Mouse (Mus musculus) heart, postnatal 25 days (tissue): ENCODE measurements around the gene Psmc4. TPM values are rescaled to one million over a fixed set of nuclear protein-coding genes. Genes with fewer than 3 reads are reported as not detected.

ENCODE experiments used
- DNase-seq: peaks from one replicate; pipeline ENCODE4 v3.0.0; 2022; ENCODE audit warnings: low spot score
- intact Hi-C: fragments of 180-260 bp; cut with DNase I; formaldehyde crosslinking; loops from one replicate; pipeline ENCODE4 v1.15.1; 2025
- total RNA-seq, 2 experiments: library from RNA; stranded (reverse); gene quantifications; 2 replicates each; pipeline ENCODE4 v1.2.3; 2021

The Psmc4 gene
- total RNA-seq: 10 to 100 TPM; 86.9 to 94.6 TPM

DNA sequence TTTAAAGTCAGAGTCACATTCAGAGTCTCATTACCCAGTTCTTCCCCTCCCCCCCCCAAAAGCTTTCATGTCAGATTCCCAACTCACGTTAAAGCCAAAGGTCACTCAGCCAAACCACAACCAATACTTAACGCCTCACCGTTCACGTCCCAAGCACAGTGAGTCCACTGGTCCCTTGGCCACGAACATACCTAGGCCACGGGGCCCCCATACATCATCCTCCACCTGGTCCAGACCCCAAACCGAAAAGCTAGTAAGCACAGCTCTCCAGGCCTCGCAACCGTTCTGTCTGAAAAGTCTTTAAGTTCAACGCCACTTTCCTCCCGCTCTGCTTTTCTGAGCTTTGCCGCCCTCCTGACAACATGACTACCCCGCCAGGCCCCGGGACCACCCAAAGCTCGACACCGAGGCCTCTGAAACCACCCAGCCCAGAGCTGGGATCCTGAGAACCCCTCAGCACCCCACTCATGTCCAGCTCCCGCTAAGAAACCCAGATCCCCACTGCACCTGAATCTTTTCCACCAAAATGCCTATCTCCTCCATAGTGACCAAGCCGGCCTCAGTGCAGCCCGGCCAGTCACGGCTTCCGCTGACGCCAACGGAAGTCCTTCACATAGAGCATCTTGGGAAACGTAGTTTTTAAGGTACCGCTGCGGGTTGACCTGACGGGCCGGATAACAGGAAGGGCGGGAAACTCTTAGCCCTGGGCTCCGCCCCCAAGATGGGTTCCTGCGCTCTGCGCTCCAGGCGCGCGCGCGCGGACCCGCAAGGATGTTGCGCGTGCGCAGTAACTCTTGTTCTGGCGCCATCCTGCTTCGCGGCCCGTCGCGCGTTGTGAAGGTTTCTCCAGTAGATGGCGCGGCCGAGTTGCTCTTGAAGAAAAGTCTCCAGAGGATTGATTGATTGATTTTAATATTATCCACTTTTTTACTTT, at the start of gene Psmc4:
Gene Psmc4 (minus strand): TSS at position 626 of the 934 bp plus-strand sequence.
- intact Hi-C loops: loop anchor here (2.0 to 10.0 kb wide), 4 partner anchors 67 to 245 kb away; partner anchors contain the start of genes Fbl and Selenov

DNA sequence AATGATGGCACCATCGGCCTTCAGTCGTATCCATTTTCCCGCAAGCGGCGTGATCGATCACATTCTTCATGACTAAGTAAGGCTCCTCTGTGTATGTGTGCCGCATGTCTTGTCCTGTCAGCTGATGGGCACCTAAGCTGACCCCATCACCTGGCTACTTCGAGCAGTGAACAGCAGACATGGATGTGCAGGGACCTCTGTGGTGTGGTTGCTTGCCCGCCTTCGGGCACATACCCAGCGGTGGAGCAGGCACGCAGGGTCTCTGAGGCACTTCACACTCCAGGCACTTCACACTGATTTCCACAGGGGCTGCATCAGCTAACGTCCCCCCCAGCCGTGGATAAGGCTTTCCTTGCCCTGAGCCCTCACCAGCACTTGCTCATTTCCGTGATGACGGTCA, 49.2 kb upstream of the Psmc4 start:
- no peak for DNase-seq
- intact Hi-C loops: no loop called here

More for the DNA sequence above, at the start of gene Psmc4:
- DNase-seq: peak; percentile 97

DNA sequence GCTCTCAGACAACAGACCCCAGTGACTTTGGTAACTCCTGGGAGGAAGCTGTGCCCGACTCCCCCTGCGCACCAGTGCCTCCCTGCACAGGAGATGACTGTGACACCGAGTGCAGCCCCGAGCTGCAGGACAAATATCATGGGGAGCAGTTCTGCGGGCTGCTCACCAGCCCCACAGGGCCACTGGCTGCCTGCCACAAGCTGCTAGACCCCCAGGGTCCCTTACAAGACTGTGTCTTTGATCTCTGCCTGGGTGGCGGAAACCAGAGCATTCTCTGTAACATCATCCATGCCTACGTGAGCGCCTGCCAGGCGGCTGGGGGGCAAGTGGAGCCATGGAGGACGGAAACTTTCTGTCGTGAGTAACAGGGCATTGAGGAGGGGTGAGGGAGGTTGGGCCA, 43.6 kb upstream of the Psmc4 start:
- no peak for DNase-seq
- intact Hi-C loops: no loop called here

DNA sequence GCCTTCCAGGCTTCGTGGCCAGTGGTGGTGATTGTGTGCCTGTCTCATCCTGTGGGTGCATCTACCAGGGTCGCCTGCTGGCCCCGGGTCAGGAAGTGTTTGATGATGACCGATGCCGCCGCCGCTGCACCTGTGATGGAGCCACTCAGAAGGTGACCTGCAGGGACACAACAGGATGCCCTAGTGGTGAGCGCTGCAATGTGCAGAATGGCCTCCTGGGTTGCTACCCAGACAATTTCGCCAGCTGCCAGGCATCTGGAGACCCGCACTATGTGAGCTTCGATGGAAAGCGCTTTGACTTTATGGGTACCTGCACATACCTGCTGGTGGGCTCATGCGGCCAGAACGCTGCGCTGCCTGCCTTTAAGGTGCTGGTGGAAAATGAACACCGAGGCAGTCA, 36.3 kb upstream of the Psmc4 start:
- intact Hi-C loops: no loop called here
- no peak for DNase-seq

DNA sequence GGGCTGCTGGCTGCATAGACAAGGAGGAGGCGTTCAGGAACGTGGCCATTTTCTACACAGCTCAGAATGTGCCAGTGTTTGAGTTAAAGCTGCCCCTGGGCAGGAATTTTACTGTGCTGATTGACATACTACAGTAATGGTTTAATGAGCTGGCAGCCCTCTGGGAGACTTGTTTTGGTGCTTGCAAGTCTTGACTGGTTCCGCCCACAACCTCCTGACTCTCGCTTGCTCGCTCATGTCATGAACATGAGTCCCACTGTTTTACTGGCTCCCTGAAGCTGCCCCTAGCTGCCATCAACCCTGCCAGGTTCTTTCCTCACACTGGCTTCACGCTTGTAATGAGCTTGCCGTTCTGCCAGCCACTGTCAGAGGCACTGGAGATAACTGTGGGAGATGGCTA, 34.3 kb upstream of the Psmc4 start:
- no peak for DNase-seq
- intact Hi-C loops: no loop called here

DNA sequence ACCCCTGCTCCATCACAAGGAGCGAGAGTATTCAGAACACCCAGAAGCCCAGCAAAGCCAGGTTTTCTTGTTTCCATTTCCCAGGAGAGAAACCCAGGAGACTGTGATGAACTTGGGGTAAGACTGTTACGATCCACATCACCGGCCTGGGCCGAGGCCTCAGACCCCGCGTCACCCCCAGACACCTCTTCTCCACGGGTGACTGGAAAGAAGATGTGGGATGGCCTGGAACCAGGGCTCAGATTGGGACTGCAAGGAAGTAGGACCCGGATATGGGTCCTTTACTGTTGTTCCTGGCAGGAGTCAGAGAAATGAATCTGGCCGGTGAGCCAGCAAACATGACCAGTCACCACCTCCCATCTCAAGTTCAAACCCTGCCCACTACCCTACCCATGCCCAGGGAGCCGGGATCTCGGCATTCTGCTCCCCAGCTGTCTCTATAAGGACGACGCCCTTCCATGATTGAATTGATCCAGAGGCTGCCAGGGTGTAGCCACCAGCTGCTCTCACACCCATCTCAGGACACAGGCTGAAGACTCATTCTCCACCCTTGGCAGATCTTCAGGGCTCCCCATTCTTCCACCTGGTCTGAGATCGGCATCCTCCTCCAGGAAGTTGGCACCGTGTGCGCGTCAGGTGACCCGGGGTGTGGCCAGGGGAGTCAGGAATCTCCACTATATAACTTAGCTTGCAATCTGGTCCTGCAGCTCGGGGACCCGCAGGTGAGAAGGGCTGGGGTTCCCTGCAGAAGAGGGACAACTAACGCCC, 20.8 kb upstream of the Psmc4 start, which contains the start of gene Fcgbp:
Gene Fcgbp (plus strand): TSS at position 706 of the 768 bp plus-strand sequence.
- no peak for DNase-seq
- intact Hi-C loops: no loop called here

DNA sequence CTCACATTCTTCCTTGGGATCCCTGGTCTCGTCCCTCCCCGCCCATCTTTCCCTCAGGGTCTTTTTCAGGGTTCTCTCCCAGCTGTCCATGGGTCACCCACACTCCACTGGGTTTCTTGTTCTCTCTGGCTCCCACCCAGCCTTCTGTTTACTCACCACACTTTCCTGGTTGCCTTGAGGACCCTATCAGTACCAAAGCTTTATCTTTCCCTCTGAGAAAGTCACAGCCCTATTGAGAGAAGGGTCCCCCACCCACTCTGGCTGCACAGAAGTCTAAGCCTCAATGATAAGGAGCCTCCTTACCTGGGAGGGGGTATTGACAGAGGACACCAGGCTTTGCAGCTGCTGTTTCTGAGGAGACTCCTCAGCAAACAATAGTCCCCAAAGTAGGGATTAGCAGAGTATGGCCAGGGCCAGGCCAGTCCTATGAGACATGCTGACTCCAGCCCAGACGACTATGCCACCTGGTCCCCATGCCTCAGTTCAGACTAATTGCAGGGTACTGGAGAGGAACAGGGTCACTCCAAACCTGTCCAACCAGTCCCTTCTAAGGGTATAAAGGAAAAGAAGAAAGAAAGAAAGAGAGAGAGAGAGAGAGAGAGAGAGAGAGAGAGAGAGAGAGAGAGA, 19.8 kb upstream of the Psmc4 start:
- DNase-seq: no peak
- intact Hi-C loops: no loop called here

DNA sequence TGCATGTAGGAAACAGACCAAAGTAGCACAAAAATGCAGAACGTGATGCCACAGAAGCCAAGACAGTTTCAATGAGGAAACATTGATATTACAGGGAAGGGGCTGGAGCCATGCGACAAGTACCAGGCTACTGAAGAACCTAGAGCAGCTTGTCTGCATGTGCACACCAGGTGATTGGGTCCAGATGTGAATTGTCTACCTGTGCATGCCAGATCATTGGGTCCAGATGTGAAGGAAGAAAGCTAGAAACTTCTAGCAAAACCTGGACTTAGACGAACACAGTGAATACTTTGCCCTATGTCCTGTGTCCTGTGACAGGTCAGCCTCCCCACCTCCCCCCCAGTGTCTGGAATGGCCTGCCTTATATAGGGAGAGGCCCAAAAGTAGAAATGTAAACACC, 18.8 kb upstream of the Psmc4 start:
- DNase-seq: no peak
- intact Hi-C loops: no loop called here

DNA sequence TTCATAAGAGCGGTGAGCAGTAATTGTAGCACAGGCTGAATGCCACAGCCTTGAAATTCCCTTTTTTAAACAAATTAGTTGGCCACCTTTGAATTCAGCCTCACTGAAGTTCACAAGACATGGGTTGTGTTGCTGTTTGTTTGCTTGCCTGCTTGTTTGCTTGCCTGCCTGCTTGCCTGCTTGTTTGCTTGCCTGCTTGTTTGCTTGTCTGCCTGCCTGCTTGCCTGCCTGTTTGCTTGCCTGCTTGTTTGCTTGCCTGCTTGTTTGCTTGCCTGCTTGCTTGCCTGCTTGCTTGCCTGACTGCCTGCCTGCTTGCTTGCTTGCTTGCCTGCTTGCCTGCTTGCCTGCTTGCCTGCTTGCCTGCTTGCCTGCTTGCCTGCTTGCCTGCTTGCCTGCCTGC, 10.1 kb upstream of the Psmc4 start:
- no peak for DNase-seq
- intact Hi-C loops: loop anchor here (10.0 kb wide), 1 partner anchor 235 kb away; the partner anchor contains the start of gene Selenov

DNA sequence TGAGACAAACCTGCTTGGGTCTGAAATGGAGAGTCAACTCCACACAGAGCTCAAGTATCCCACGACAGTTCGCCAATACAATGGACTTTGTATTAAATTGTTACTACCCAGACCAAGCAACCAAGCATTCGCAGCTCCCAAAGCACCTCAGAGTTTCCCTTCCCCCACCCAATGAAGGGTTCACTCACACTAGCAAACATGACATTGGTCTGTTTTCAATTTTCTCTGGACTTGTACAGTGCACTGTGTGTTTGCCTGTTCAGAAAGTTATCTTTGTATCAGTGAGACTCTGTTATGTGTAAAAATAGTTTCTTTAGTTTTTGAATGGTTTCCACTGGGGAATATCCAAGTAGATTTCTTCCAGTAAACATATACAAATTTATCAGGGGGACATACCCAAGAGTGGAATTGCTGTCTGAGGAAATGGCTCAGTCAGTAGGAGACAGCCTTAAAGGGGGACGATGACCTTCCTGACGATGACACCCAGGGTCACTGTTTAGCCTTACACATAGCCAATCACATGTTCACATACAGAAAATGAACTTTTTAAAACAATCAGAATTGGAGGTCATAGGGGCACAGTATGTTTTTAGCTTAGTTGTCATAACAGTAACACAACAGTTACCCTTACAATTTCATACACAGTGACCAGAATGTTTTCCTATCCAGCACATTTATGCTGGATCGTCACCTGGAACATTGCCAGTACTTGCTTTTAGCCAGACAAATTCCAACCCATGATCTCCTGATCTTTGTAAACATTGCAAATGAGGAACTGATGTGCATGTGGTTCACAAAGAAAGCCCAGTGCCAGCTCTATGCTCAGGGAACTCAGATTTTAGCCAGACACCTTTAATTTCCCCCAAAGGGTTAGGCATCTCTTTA, 3.4 kb upstream of the Psmc4 start:
- DNase-seq: no peak
- intact Hi-C loops: loop anchor here (1.0 to 10.0 kb wide), 3 partner anchors 95 to 242 kb away; partner anchors contain the start of genes Fbl and Selenov

DNA sequence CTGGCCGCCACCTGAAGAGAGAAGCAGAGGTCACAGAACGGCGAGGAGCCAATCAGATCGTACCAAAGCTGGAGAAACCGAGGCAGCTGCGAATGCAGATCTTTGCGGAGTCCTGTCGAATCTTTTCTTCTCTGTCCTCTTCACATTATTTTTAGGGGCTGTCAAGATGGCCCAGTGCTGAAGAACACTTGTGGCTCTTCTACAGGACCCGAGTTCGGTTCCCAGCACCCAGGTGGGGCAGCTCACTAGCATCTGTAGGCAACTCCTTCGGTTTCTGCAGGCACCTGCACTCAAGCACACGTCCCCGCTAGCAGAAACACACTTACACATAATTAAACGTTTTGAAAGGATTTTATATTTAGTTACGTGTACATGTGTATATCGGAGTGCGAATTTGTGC, 683 bp upstream of the Psmc4 start:
- no peak for DNase-seq
- intact Hi-C loops: loop anchor here (2.0 to 10.0 kb wide), 3 partner anchors 117 to 244 kb away; partner anchors contain the start of genes Fbl and Selenov

DNA sequence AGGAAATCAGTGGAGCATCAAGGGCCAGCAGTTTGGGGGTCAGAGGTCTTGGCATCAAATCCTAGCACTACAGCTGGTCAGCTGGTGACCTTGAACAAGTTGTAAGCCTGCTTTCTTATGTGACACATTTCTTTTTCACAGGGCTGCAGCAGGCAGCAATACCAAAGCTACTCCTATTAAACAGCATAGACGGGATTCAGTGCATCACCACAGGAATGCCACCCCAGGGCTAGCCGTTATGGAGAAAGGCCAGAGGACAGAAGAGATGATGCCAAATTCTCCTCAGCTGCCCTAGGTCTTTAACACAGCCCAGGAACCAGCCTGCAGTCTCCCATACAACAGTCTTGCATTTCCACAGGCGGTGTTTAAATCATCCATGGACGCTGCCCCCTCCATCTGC, 5.4 kb downstream of the Psmc4 start:
- intact Hi-C loops: no loop called here
- no peak for DNase-seq

DNA sequence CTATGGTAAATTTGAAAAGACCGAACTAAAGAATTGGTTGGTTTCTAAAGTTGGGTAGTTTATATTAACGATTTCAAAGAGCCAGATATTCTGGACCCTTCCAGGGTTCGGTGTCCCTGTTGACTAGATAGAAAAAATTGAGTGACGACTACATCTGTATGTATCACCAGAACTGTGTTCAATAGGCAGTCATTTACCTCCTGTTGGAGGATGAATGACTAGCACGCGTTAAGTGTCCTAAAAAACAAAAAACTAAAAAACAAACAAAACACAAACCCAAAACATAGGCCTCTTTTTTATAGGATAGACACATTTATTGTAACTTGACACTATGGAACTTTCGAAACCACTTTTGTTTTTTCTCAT, 35.5 kb downstream of the Psmc4 start:
- DNase-seq: no peak
- intact Hi-C loops: no loop called here

DNA sequence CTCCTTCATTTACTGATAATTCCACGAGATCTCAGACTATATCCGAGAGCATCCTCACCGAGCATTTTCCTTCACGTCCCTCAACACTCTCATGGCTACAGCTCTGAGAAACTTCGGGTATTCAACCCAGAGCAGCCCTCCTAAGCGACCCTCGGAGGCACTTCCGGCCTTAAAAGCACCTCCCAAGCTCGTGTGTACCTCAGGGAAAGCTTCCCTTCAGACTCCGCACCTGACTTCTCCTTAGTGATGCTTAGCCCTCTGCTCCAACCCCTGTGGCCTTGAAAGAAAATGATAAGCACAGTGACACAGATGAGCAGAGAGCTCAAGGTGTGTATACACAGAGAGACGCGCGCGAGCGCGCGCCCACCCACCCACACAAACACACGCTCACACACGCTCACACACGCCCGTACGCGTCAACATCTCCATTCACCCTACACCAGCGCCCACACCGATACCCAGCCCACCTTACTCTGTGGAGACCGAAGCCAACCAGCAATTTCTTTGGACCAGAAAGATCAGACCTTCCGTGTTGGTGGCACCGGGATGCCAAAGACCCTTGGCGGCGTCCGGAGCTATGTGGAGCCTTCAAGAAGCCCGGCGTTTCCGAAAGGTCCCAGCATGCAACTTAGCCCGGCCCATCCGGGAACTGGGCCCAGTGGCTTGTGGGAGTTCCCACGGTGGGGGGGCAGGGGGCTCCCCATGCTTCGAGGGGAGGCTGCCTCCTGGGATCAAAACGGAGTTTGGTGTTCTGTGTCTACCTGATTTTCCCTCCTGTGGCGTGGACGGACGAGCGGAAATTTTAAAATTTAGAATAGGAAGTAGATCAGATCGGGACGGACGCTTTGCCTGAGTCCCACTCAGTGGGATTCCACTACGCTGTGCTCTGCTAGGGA, 36.1 kb downstream of the Psmc4 start, which contains the start of gene Zfp850:
Gene Zfp850 (minus strand): TSS at position 567 of the 896 bp plus-strand sequence.
- intact Hi-C loops: no loop called here

DNA sequence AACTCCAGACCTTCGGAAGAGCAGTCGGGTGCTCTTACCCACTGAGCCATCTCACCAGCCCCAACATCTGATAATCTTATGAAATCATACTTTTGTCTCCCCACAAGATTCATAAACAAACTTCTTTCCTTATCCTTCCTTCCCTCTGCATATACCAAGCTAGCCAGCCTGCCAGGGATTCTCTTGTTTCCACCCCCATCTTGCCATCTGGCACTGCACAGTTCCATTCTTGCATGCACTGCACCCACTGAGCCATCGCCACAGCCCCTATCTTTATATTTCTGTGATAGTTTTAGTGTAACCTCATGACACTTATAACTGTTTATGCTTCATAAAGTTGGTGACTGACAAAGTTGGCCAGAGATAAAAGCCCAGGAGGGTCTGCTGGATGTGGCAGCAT, 39.6 kb downstream of the Psmc4 start:
- intact Hi-C loops: no loop called here
- DNase-seq: no peak

More for the DNA sequence above, 36.1 kb downstream of the Psmc4 start, which contains the start of gene Zfp850:
- peak; percentile 42 for DNase-seq
